Mouse (Mus musculus): Measurements from ENCODE around the gene Hus1b.

DNA sequence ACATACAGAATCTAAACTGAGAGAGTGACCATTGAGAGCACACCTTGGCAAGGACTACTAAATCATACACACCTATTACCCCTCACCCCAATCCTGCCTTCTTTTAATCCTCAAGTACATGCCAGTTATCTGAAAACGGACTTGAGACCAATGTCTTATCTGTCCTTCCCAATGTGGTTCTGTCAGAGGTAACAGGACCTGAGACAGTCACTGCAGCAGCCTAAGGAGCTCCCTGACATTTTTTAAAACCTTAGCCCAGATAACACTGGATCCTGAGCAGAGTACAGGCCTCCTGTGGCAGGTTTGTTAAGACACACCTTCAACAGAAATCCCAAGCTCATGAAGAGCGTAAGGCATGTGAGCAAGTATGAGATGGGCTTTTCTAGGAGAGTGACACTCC is 18.4 kb downstream of the Hus1b start:
- TF ChIP-seq E2F4 (IDR thresholded peaks at IDR 0.05; ENCODE audit: insufficient replicate concordance, low read depth, low read length), result no peak
- no peak for TF ChIP-seq CTCF (conservative IDR thresholded peaks at IDR 0.05 in 1 of 2, IDR thresholded peaks at IDR 0.05 in 1 of 2; ENCODE audit: low read depth in 2 of 2, low read length in 2 of 2)
- no peak for TF ChIP-seq BHLHE40 (IDR thresholded peaks at IDR 0.05; ENCODE audit: low read depth, low read length)
- no peak for TF ChIP-seq CHD2 (IDR thresholded peaks at IDR 0.05; ENCODE audit: low read length)
- TF ChIP-seq POLR2A (IDR thresholded peaks at IDR 0.05; ENCODE audit: low read depth, low read length), result no peak
- TF ChIP-seq EP300 (IDR thresholded peaks at IDR 0.05; ENCODE audit: low read length), result no peak
